Mouse (Mus musculus) liver, embryonic 13.5 days (tissue): ENCODE results near the gene Invs. TPM values are rescaled to one million over a fixed set of nuclear protein-coding genes. Genes with fewer than 3 reads are reported as not detected.

Experiments
- ATAC-seq: fragments of 200-750 bp; cut with Nextera tagmentation; 2 replicates; pipeline ENCODE4 v1.8.0; 2017; ENCODE audit warnings: low read depth, mild to moderate bottlenecking, moderate number of reproducible peaks, moderate library complexity
- DNase-seq: peaks from one replicate; pipeline ENCODE4 v3.0.0; 2022
- H3K27ac ChIP-seq: fragments of 300-500 bp; sonication (generic); 2 replicates; pipeline ENCODE4 v1.5.1; 2015; ENCODE audit warnings: moderate library complexity, mild to moderate bottlenecking, inconsistent platforms
- H3K27me3 ChIP-seq: fragments of 300-500 bp; sonication (generic); 2 replicates; pipeline ENCODE4 v1.6.1; 2015; ENCODE audit warnings: mild to moderate bottlenecking, inconsistent platforms
- H3K36me3 ChIP-seq: fragments of 300-500 bp; sonication (generic); 2 replicates; pipeline ENCODE4 v1.6.1; 2015; ENCODE audit warnings: mild to moderate bottlenecking, inconsistent platforms
- H3K4me1 ChIP-seq: fragments of 300-500 bp; sonication (generic); replicated peaks from 2 replicates; pipeline ENCODE4 v1.6.1; 2015; ENCODE audit warnings: inconsistent platforms
- H3K4me2 ChIP-seq: fragments of 300-500 bp; sonication (generic); 2 replicates; pipeline ENCODE4 v1.6.1; 2015; ENCODE audit warnings: inconsistent platforms, mild to moderate bottlenecking, moderate library complexity
- H3K4me3 ChIP-seq: fragments of 300-500 bp; sonication (generic); replicated peaks from 2 replicates; pipeline ENCODE4 v1.5.1; 2015; ENCODE audit warnings: mild to moderate bottlenecking, inconsistent platforms
- H3K9ac ChIP-seq: fragments of 300-500 bp; sonication (generic); 2 replicates; pipeline ENCODE4 v1.6.1; 2015; ENCODE audit warnings: mild to moderate bottlenecking, inconsistent platforms
- H3K9me3 ChIP-seq: fragments of 300-500 bp; sonication (generic); replicated peaks from 2 replicates; pipeline ENCODE4 v1.6.1; 2016; ENCODE audit warnings: inconsistent platforms
- WGBS: fragments of 180-500 bp; shearing (Covaris S2); methylation state at CpG from one replicate; pipeline ENCODE4 v1.1.7; 2015; ENCODE audit not compliant: insufficient replicate concordance; 5-methylcytosine and 5-hydroxymethylcytosine counted together
- polyA plus RNA-seq: library from polyadenylated mRNA; unstranded; fragments of >200 nt; fragmentation: Nextera tagmentation; extraction: Ambion mirVana; gene quantifications from 2 replicates; pipeline ENCODE4 v1.2.1, GENCODE M21; 2015

The Invs gene
- 2.0 and 2.2 TPM in 2 replicates for polyA plus RNA-seq

DNA sequence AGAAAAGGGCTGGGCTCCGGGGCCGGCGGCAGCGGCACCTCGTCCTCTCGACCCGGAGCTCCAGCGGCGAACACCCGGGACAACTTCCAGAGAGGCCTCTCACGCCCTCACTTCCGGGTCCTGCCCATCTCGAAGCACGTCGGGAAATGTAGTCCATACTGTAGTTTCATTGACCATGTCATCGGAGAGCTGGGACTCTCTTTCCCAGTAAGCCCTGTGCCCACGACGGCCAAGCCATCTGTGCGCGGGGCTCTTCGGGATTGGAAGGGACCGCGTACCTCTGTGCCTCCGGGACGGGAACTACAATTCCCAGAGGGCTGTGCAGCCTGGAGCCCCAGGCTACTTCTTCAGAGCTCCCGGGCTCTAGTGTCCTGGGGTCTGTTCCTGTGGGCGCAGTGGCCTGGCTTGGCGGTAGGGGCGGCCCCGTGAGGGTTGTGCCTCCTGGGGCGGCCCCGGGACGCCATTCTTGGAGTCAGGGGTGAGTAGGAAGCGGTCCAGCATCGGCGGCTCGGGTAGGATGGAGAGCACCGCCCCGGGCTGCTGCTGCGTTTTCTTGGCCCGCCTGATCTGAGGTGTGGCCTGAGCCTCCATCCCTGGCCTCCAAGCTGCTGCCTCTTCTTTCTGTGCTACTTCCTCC lies at the start of gene Invs, which contains the start of gene Erp44:
Gene Invs (plus strand): TSS at position 263 of the 637 bp plus-strand sequence.
Gene Erp44 (minus strand): TSS at position 61 of the 637 bp plus-strand sequence.
- ATAC-seq (peak; percentile 99), DNase-seq (peak; percentile 92)
- Histone ChIP-seq H3K36me3 (no peaks in the 10 kb centered on the region), H3K9ac (peak within 1 kb of the TSS; percentile 92), H3K27ac (peak within 1 kb of the TSS; percentile 80), H3K4me1 (peaks cover 26% of the 10 kb centered on the region), H3K4me3 (peak within 1 kb of the TSS; percentile 85), H3K27me3 (no peaks in the 10 kb centered on the region), H3K4me2 (peak within 1 kb of the TSS; percentile 85), H3K9me3 (no peaks in the 10 kb centered on the region)
- WGBS, result 0% methylated on average over 41 of the region's 41 CpGs

DNA sequence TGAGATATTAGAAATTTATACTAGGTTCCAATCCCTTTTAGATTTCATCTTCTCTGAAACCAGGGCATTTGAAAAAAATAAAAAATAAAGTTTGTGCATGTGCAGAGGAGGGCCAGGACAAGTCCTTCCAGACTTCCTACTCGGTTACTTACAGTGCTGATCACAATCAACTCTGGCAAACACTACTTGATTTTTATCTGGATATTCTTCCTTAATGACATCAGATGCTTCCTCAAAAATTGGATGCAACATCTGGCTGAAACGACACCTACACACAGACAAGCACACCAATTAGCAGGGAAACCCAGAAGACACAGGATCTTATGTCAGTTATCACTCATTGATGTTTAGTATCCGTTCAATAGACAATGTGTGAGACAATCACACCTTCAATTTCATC lies 42.8 kb upstream of the Invs start:
- Histone ChIP-seq H3K4me1 (no peaks in the 10 kb centered on the region), H3K9me3 (no peaks in the 10 kb centered on the region), H3K27me3 (no peaks in the 10 kb centered on the region), H3K36me3 (peaks cover 12% of the 10 kb centered on the region; the same call in 1 of the 2 replicates), H3K4me3 (no peak overlapping the region), H3K4me2 (no peak overlapping the region), H3K9ac (no peak overlapping the region), H3K27ac (no peak overlapping the region)
- 75% methylated on average over 3 of the region's 3 CpGs for WGBS
- ATAC-seq (no peak), DNase-seq (no peak)

- Histone ChIP-seq H3K27ac (no peak overlapping the region), H3K27me3 (no peaks in the 10 kb centered on the region), H3K36me3 (peaks cover 9% of the 10 kb centered on the region; the same call in 1 of the 2 replicates), H3K4me3 (no peak overlapping the region), H3K9ac (no peak overlapping the region), H3K9me3 (no peaks in the 10 kb centered on the region), H3K4me2 (no peak overlapping the region), H3K4me1 (no peaks in the 10 kb centered on the region)
- ATAC-seq, result no peak
- no peak for DNase-seq
- 76% methylated on average over 4 of the region's 4 CpGs for WGBS
Measured at GRCm38 (mm10) chr4:48239046-48239445, 40.5 kb upstream of the Invs start.

DNA sequence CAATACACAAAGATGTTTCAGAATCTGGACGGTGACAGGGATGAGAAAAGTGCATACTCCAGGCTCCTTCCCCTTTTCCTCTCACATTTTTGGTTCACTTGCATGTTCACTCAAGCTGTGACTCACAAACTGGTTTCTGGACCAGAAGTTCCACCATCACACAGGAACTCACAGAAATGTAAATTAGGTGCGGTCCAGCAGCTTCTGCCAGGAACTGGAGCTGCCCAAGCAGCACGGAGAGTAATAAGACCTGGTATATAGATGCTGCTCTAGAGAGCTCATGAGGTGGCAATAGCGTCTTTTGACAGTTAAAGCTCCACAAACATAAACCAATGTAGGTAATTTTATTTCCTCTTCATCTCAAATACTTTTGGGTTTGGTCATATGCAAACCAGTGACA lies 37.1 kb upstream of the Invs start:
- Histone ChIP-seq H3K4me1 (peaks cover 5% of the 10 kb centered on the region; the same call in 1 of the 2 replicates), H3K4me2 (no peak overlapping the region), H3K9ac (no peak overlapping the region), H3K4me3 (no peak overlapping the region), H3K27me3 (no peaks in the 10 kb centered on the region), H3K27ac (no peak overlapping the region), H3K9me3 (no peaks in the 10 kb centered on the region), H3K36me3 (no peaks in the 10 kb centered on the region)
- WGBS, result 90% methylated on average over 4 of the region's 4 CpGs
- DNase-seq, result no peak
- ATAC-seq, result no peak

- no peak overlapping the region for H3K4me3 ChIP-seq
Measured at GRCm38 (mm10) chr4:48243737-48244136, 35.8 kb upstream of the Invs start.

GRCm38 (mm10) chr4:48244280-48244679 lies 35.3 kb upstream of the Invs start:
- WGBS, result 81% methylated on average over 2 of the region's 2 CpGs
- no peak overlapping the region for H3K27ac ChIP-seq

More at GRCm38 (mm10) chr4:48243737-48244136, 35.8 kb upstream of the Invs start:
- H3K9me3 ChIP-seq, result no peaks in the 10 kb centered on the region
- H3K27ac ChIP-seq, result no peak overlapping the region
- no peaks in the 10 kb centered on the region for H3K27me3 ChIP-seq
- 80% methylated on average over 1 of the region's 1 CpGs for WGBS
- no peaks in the 10 kb centered on the region for H3K36me3 ChIP-seq
- no peak overlapping the region for H3K9ac ChIP-seq
- H3K4me2 ChIP-seq, result no peak overlapping the region
- peaks cover 5% of the 10 kb centered on the region; the same call in 1 of the 2 replicates for H3K4me1 ChIP-seq
- no peak for DNase-seq
- no peak for ATAC-seq

GRCm38 (mm10) chr4:48253266-48253665 lies 26.3 kb upstream of the Invs start:
- DNase-seq, result no peak
- ATAC-seq, result no peak
- Histone ChIP-seq H3K27ac (no peak overlapping the region), H3K4me3 (no peak overlapping the region), H3K9ac (no peak overlapping the region), H3K27me3 (no peaks in the 10 kb centered on the region), H3K9me3 (no peaks in the 10 kb centered on the region), H3K4me1 (peaks cover 12% of the 10 kb centered on the region), H3K4me2 (no peak overlapping the region), H3K36me3 (no peaks in the 10 kb centered on the region)

More at GRCm38 (mm10) chr4:48244280-48244679, 35.3 kb upstream of the Invs start:
- no peaks in the 10 kb centered on the region for H3K36me3 ChIP-seq
- no peak overlapping the region for H3K9ac ChIP-seq
- H3K4me3 ChIP-seq, result no peak overlapping the region
- ATAC-seq, result no peak
- H3K9me3 ChIP-seq, result no peaks in the 10 kb centered on the region
- H3K27me3 ChIP-seq, result no peaks in the 10 kb centered on the region
- H3K4me1 ChIP-seq, result peaks cover 5% of the 10 kb centered on the region; the same call in 1 of the 2 replicates
- no peak for DNase-seq
- H3K4me2 ChIP-seq, result no peak overlapping the region

GRCm38 (mm10) chr4:48258045-48258444 lies 21.5 kb upstream of the Invs start:
- Histone ChIP-seq H3K27ac (no peak overlapping the region), H3K9ac (no peak overlapping the region), H3K4me2 (no peak overlapping the region), H3K4me3 (no peak overlapping the region), H3K9me3 (no peaks in the 10 kb centered on the region), H3K27me3 (no peaks in the 10 kb centered on the region), H3K4me1 (peaks cover 12% of the 10 kb centered on the region), H3K36me3 (no peaks in the 10 kb centered on the region)
- ATAC-seq (no peak), DNase-seq (no peak)
- 85% methylated on average over 3 of the region's 3 CpGs for WGBS

DNA sequence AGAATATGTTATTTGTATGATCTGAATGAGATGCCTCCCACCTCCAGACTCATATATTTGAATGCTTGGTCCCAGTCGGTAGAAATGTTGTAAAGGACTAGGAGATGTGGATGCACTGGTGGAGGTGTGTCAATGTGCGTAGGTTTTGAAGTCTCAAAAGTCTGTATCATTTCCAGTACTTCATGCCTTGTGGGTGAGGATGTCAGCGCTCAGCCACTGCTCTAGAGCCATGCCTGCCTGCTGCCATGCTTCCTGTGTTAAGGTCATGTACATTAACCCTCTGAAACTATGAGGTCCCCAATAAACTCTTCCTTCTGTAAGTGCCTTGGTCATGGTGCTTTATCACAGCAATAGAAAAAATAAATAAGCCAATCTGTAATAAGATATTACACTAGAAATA lies 11.9 kb upstream of the Invs start:
- no peaks in the 10 kb centered on the region for H3K27me3 ChIP-seq
- H3K9ac ChIP-seq, result no peak overlapping the region
- DNase-seq (no peak), ATAC-seq (no peak)
- H3K9me3 ChIP-seq, result no peaks in the 10 kb centered on the region
- H3K36me3 ChIP-seq, result no peaks in the 10 kb centered on the region
- H3K4me1 ChIP-seq, result peaks cover 7% of the 10 kb centered on the region
- 82% methylated on average over 3 of the region's 3 CpGs for WGBS
- H3K4me2 ChIP-seq, result no peak overlapping the region
- H3K4me3 ChIP-seq, result no peak overlapping the region
- no peak overlapping the region for H3K27ac ChIP-seq

GRCm38 (mm10) chr4:48268127-48268526 lies 11.4 kb upstream of the Invs start:
- Histone ChIP-seq H3K4me1 (peaks cover 7% of the 10 kb centered on the region), H3K36me3 (no peaks in the 10 kb centered on the region), H3K9ac (no peak overlapping the region), H3K9me3 (no peaks in the 10 kb centered on the region), H3K4me2 (no peak overlapping the region), H3K27ac (no peak overlapping the region), H3K4me3 (no peak overlapping the region), H3K27me3 (no peaks in the 10 kb centered on the region)
- DNase-seq (no peak), ATAC-seq (no peak)
- 38% methylated on average over 1 of the region's 1 CpGs for WGBS

GRCm38 (mm10) chr4:48270532-48270931 lies 9.0 kb upstream of the Invs start:
- Histone ChIP-seq H3K27me3 (no peaks in the 10 kb centered on the region), H3K36me3 (no peaks in the 10 kb centered on the region), H3K4me2 (no peak overlapping the region), H3K27ac (no peak overlapping the region), H3K9ac (no peak overlapping the region), H3K4me3 (no peak overlapping the region), H3K9me3 (no peaks in the 10 kb centered on the region), H3K4me1 (peaks cover 7% of the 10 kb centered on the region)
- no peak for DNase-seq
- ATAC-seq, result no peak

- no peak overlapping the region for H3K4me2 ChIP-seq
- H3K27me3 ChIP-seq, result no peaks in the 10 kb centered on the region
- no peak for DNase-seq
- no peaks in the 10 kb centered on the region for H3K9me3 ChIP-seq
- H3K4me3 ChIP-seq, result no peak overlapping the region
- ATAC-seq, result no peak
- H3K9ac ChIP-seq, result no peak overlapping the region
- H3K4me1 ChIP-seq, result peaks cover 10% of the 10 kb centered on the region
- no peaks in the 10 kb centered on the region for H3K36me3 ChIP-seq
- 77% methylated on average over 5 of the region's 5 CpGs for WGBS
- H3K27ac ChIP-seq, result no peak overlapping the region
Measured at GRCm38 (mm10) chr4:48271838-48272237, 7.7 kb upstream of the Invs start.
